Mouse (Mus musculus) hindbrain, embryonic 11.5 days (tissue): ENCODE measurements at regions not wholly inside any gene's neighbourhood (a gene's known extent, or its start where the extent isn't known, plus 50 kb on each side); places are given as distances from the start of the nearest gene placed in this dataset.

Experiments used
- ATAC-seq: fragments of 200-750 bp; cut with Nextera tagmentation; 2 replicates; pipeline ENCODE4 v1.8.0; 2017; ENCODE audit warnings: mild to moderate bottlenecking, moderate TSS enrichment, moderate library complexity; ENCODE audit not compliant: low FRiP score
- DNase-seq: peaks from one replicate; pipeline ENCODE4 v3.0.0-alpha.2; 2015; ENCODE audit warnings: low spot score
- H3K27ac ChIP-seq: fragments of 300-500 bp; sonication (generic); 2 replicates; pipeline ENCODE4 v1.5.1; 2014; ENCODE audit warnings: mild to moderate bottlenecking, low read depth, low read length
- H3K27me3 ChIP-seq: fragments of 300-500 bp; sonication (generic); 2 replicates; pipeline ENCODE4 v1.6.1; 2014; ENCODE audit warnings: mild to moderate bottlenecking, low read length, moderate library complexity, mixed read lengths; ENCODE audit not compliant: control insufficient read depth, insufficient read depth
- H3K36me3 ChIP-seq: fragments of 300-500 bp; sonication (generic); 2 replicates; pipeline ENCODE4 v1.6.1; 2014; ENCODE audit warnings: mild to moderate bottlenecking, low read length, moderate library complexity, mixed read lengths; ENCODE audit not compliant: control insufficient read depth, insufficient read depth
- H3K4me1 ChIP-seq: fragments of 300-500 bp; sonication (generic); replicated peaks from 2 replicates; pipeline ENCODE4 v1.6.1; 2014; ENCODE audit warnings: low read length, mixed read lengths; ENCODE audit not compliant: control insufficient read depth, insufficient read depth
- H3K4me2 ChIP-seq: fragments of 300-500 bp; sonication (generic); replicated peaks from 2 replicates; pipeline ENCODE4 v1.6.1; 2014; ENCODE audit warnings: mild to moderate bottlenecking, low read depth, low read length
- H3K4me3 ChIP-seq: fragments of 300-500 bp; sonication (generic); 2 replicates; pipeline ENCODE4 v1.5.1; 2014; ENCODE audit warnings: low read depth, low read length
- H3K9ac ChIP-seq: fragments of 300-500 bp; sonication (generic); 2 replicates; pipeline ENCODE4 v1.6.1; 2014; ENCODE audit warnings: low read depth, low read length
- H3K9me3 ChIP-seq: fragments of 300-500 bp; sonication (generic); 2 replicates; pipeline ENCODE4 v1.6.1; 2016; ENCODE audit warnings: low read length; ENCODE audit not compliant: control insufficient read depth
- WGBS: fragments of 180-500 bp; shearing (Covaris S2); extraction: QIAGEN DNeasy Blood & Tissue Kit; methylation state at CpG from one replicate; pipeline ENCODE4 v1.1.7; 2014; 5-methylcytosine and 5-hydroxymethylcytosine counted together

GRCm38 (mm10) chr19:14670821-14671104 lies 72.9 kb upstream of the Tle4 start:
- Histone ChIP-seq H3K27ac (no peak overlapping the region), H3K4me2 (no peak overlapping the region), H3K27me3 (no peaks in the 10 kb centered on the region), H3K36me3 (no peaks in the 10 kb centered on the region), H3K4me1 (no peaks in the 10 kb centered on the region), H3K9ac (no peak overlapping the region), H3K4me3 (no peak overlapping the region), H3K9me3 (no peaks in the 10 kb centered on the region)
- DNase-seq, result peak; percentile 12
- ATAC-seq, result no peak

- Histone ChIP-seq H3K9me3 (no peaks in the 10 kb centered on the region), H3K4me3 (no peak overlapping the region), H3K9ac (no peak overlapping the region), H3K27me3 (no peaks in the 10 kb centered on the region), H3K4me2 (no peak overlapping the region), H3K27ac (no peak overlapping the region), H3K36me3 (no peaks in the 10 kb centered on the region), H3K4me1 (no peaks in the 10 kb centered on the region)
- peak; percentile 4 for DNase-seq
- ATAC-seq, result no peak
- whole genome bisulfite sequencing, result 42% methylated on average over 12 of the region's 13 CpGs
Measured at GRCm38 (mm10) chr19:14670078-14670820, 72.4 kb upstream of the Tle4 start.

- Histone ChIP-seq H3K4me2 (no peak overlapping the region), H3K36me3 (no peaks in the 10 kb centered on the region), H3K4me3 (no peak overlapping the region), H3K27me3 (no peaks in the 10 kb centered on the region), H3K27ac (no peak overlapping the region), H3K9ac (no peak overlapping the region), H3K4me1 (no peaks in the 10 kb centered on the region), H3K9me3 (no peaks in the 10 kb centered on the region)
- 98% methylated on average over 4 of the region's 4 CpGs for WGBS
- ATAC-seq (no peak), DNase-seq (no peak)
Measured at GRCm38 (mm10) chr19:14668512-14669181, 70.8 kb upstream of the Tle4 start.

GRCm38 (mm10) chr19:14664682-14665417 lies 67.0 kb upstream of the Tle4 start:
- H3K36me3 ChIP-seq, result no peaks in the 10 kb centered on the region
- no peak overlapping the region for H3K4me2 ChIP-seq
- DNase-seq, result no peak
- 84% methylated on average over 3 of the region's 3 CpGs for WGBS
- no peak overlapping the region for H3K4me3 ChIP-seq
- H3K9ac ChIP-seq, result no peak overlapping the region
- H3K27me3 ChIP-seq, result no peaks in the 10 kb centered on the region
- no peak for ATAC-seq
- no peaks in the 10 kb centered on the region for H3K4me1 ChIP-seq
- no peaks in the 10 kb centered on the region for H3K9me3 ChIP-seq
- no peak overlapping the region for H3K27ac ChIP-seq

DNA sequence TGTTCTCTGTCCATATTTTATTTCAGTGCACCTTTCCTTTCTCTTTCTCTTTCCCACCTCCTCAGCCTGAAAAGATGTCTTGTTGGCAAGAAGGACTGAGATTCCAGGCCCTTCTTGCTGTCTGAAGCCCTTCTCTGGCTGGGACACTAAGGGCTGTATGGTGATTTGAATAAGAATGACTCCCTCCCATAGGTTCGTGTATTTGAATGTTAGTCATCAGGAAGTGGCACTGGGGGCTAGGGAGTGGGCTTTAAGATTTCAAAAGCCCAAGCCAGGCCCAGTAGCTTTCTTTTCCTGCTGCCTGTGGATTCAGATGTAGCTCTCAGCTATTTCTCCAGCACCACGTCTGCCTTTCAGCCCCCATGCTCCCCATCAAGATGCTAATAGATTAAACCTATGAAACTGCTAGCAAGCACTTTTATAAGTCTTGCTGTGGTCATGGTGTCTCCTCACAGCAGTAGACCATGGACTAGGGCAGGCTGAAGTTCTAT lies 66.3 kb upstream of the Tle4 start:
- Histone ChIP-seq H3K36me3 (no peaks in the 10 kb centered on the region), H3K9me3 (no peaks in the 10 kb centered on the region), H3K27ac (no peak overlapping the region), H3K4me2 (no peak overlapping the region), H3K4me3 (no peak overlapping the region), H3K9ac (no peak overlapping the region), H3K27me3 (no peaks in the 10 kb centered on the region), H3K4me1 (no peaks in the 10 kb centered on the region)
- WGBS, result 56% methylated on average over 2 of the region's 2 CpGs
- DNase-seq (no peak), ATAC-seq (no peak)

DNA sequence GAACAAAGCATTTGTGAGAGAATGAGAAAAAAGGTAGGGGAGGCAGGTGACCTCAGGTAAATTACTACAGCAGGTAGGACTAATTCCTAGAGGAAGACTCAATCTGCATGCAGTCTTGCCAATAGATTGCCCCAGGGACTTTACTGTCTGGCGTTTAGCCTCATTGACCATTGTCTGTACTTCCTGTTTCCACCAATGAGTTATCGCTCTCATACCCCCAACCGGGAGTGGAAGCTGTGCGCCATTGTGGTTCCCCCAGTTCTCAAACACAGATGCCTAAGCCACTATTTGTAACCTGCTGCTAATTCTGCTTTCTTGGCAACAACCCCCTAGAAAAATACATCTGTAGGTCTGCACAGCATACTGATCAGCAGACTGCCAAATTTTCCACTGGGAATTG lies 65.5 kb upstream of the Tle4 start:
- Histone ChIP-seq H3K4me1 (no peaks in the 10 kb centered on the region), H3K9me3 (no peaks in the 10 kb centered on the region), H3K4me3 (no peak overlapping the region), H3K27ac (no peak overlapping the region), H3K4me2 (no peak overlapping the region), H3K9ac (no peak overlapping the region), H3K27me3 (no peaks in the 10 kb centered on the region), H3K36me3 (no peaks in the 10 kb centered on the region)
- no peak for ATAC-seq
- no peak for DNase-seq
- 82% methylated on average over 4 of the region's 4 CpGs for WGBS

- DNase-seq, result no peak
- no peak for ATAC-seq
- 77% methylated on average over 4 of the region's 4 CpGs for WGBS
Measured at GRCm38 (mm10) chr19:14659725-14660124, 61.9 kb upstream of the Tle4 start.

DNA sequence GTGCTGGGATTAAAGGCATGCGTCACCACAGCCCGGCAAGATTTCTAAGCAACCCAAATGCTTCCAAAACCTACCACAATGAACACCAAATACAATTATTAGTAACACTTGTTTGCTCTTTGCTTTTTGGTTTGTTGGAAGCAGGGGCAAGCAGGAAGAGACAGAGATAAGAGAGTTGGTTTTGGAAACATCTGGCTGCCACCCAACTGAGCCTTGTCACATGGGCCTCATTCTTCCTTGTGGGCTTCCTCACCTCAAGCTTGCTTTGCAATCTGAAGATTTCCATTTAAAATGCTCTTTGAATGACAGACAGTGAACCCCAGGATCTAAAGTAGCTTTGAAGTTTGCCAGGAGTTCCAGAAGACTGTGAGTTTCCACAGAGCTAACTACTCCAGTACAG lies 60.6 kb upstream of the Tle4 start:
- Histone ChIP-seq H3K9ac (no peak overlapping the region), H3K9me3 (no peaks in the 10 kb centered on the region), H3K4me3 (no peak overlapping the region), H3K4me1 (no peaks in the 10 kb centered on the region), H3K27ac (no peak overlapping the region), H3K36me3 (no peaks in the 10 kb centered on the region), H3K4me2 (no peak overlapping the region), H3K27me3 (no peaks in the 10 kb centered on the region)
- no peak for DNase-seq
- WGBS, result 98% methylated on average over 2 of the region's 2 CpGs
- no peak for ATAC-seq

More at GRCm38 (mm10) chr19:14659725-14660124, 61.9 kb upstream of the Tle4 start:
- Histone ChIP-seq H3K4me1 (no peaks in the 10 kb centered on the region), H3K4me3 (no peak overlapping the region), H3K9me3 (no peaks in the 10 kb centered on the region), H3K4me2 (no peak overlapping the region), H3K9ac (no peak overlapping the region), H3K36me3 (no peaks in the 10 kb centered on the region), H3K27ac (no peak overlapping the region), H3K27me3 (no peaks in the 10 kb centered on the region)

GRCm38 (mm10) chr19:14656022-14656388 lies 58.2 kb upstream of the Tle4 start:
- no peak for DNase-seq
- no peak overlapping the region for H3K27ac ChIP-seq
- H3K36me3 ChIP-seq, result no peaks in the 10 kb centered on the region
- no peaks in the 10 kb centered on the region for H3K9me3 ChIP-seq
- WGBS, result 78% methylated on average over 2 of the region's 2 CpGs
- no peak for ATAC-seq
- H3K4me3 ChIP-seq, result no peak overlapping the region
- H3K9ac ChIP-seq, result no peak overlapping the region
- no peak overlapping the region for H3K4me2 ChIP-seq
- no peaks in the 10 kb centered on the region for H3K27me3 ChIP-seq
- no peaks in the 10 kb centered on the region for H3K4me1 ChIP-seq
